Mouse (Mus musculus): ENCODE results near the gene Zranb3.

DNA sequence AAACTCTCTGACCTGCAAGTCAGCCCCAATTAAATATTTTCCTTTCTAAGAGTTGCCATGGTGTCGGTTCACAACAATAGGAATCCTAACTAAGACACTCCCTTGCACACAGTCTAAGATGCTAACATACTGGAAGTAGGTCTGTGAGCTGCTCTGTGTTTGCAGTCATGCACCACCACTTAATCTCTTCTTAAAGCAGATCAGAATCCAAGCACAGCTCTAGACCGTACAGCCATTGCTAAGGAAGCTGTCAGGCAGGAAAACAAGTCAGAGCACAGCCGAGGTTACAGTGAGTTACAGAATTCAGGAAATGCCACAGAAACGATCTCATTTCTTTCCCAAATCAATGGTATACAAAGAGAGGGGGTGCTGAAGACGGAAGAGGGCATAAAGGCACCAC is 144.0 kb downstream of the Zranb3 start:
- TF ChIP-seq CTCF (IDR thresholded peaks at IDR 0.05; ENCODE audit: extremely low read depth, insufficient read depth, insufficient read length, insufficient replicate concordance): no peak
- TF ChIP-seq POLR2A (IDR thresholded peaks at IDR 0.05; ENCODE audit: low read depth, low read length): no peak
